Mouse (Mus musculus): ENCODE data around the gene Slf2.

Slf2 gene

GRCm38 (mm10) chr19:45028746-45029145 lies 97.8 kb downstream of the Slf2 start:
- in situ Hi-C loops (cut with MboI; ENCODE audit: low sequenced_read_pairs): no loop called here

- in situ Hi-C loops (cut with MboI; ENCODE audit: low sequenced_read_pairs): no loop called here
Observed at GRCm38 (mm10) chr19:45029571-45029970, 98.6 kb downstream of the Slf2 start.

- in situ Hi-C loops (cut with MboI; ENCODE audit: low sequenced_read_pairs): no loop called here
Observed at GRCm38 (mm10) chr19:45030111-45030510, 99.2 kb downstream of the Slf2 start.

GRCm38 (mm10) chr19:45030746-45031693 lies 100.1 kb downstream of the Slf2 start:
- in situ Hi-C loops (cut with MboI; ENCODE audit: low sequenced_read_pairs): no loop called here

- in situ Hi-C loops (cut with MboI; ENCODE audit: low sequenced_read_pairs): no loop called here
Observed at GRCm38 (mm10) chr19:45031780-45032179, 100.8 kb downstream of the Slf2 start.

Data from CH12F3 (cell line).